Mouse (Mus musculus) CH12.LX (cell line): ENCODE results near the gene Scin. TPM values are rescaled to one million over a fixed set of nuclear protein-coding genes. Genes with fewer than 3 reads are reported as not detected.
A peak's percentile ranks its signal among the peaks of the same experiment; 100 is the strongest.

Experiments
- DNase-seq: peaks from one replicate; pipeline ENCODE4 v3.0.0-alpha.2; 2013; ENCODE audit errors: extremely low read depth
- H3K27ac ChIP-seq: 2 replicates; pipeline ENCODE4 v1.5.1; 2012; ENCODE audit warnings: low read depth, mild to moderate bottlenecking, control low read depth, moderate library complexity; ENCODE audit not compliant: insufficient read depth
- H3K27me3 ChIP-seq: replicated peaks from 2 replicates; pipeline ENCODE3; 2012; ENCODE audit warnings: inconsistent platforms
- H3K36me3 ChIP-seq, 2 experiments: replicated peaks in 1 of 2; 2 replicates each; pipeline versions ENCODE3 to v1.6.1; 2012; ENCODE audit warnings: inconsistent platforms in 1 of 2, low read length in 1 of 2, mild to moderate bottlenecking in 1 of 2, mixed read lengths in 1 of 2, moderate library complexity in 1 of 2; ENCODE audit not compliant: control insufficient read depth in 1 of 2, insufficient read depth in 1 of 2
- H3K4me1 ChIP-seq, 2 experiments: 2 replicates each; pipeline ENCODE4 v1.6.1; 2012; ENCODE audit warnings: inconsistent platforms in 1 of 2, moderate library complexity in 1 of 2; ENCODE audit not compliant: insufficient read depth in 2 of 2, control insufficient read depth in 1 of 2
- H3K4me2 ChIP-seq: 2 replicates; pipeline ENCODE4 v1.6.1; 2012; ENCODE audit warnings: low read depth, mild to moderate bottlenecking, control low read depth; ENCODE audit not compliant: poor library complexity, insufficient read depth, severe bottlenecking
- H3K4me3 ChIP-seq, 3 experiments: fragments of 150-350 bp in 1 of 3; sonication (generic) in 1 of 3; replicated peaks in 1 of 3; 2 replicates each; pipeline versions ENCODE3 to v1.5.1; 2011 to 2012; ENCODE audit warnings: low read depth in 2 of 3, low read length in 2 of 3, mild to moderate bottlenecking in 2 of 3, moderate library complexity in 2 of 3, control low read depth in 1 of 3, improper control_type of control experiment in 1 of 3, inconsistent platforms in 1 of 3, mixed read lengths in 1 of 3; ENCODE audit not compliant: poor library complexity in 1 of 3
- H3K79me2 ChIP-seq: replicated peaks from 2 replicates; pipeline ENCODE4 v1.6.1; 2012; ENCODE audit warnings: mild to moderate bottlenecking, moderate library complexity; ENCODE audit not compliant: control insufficient read depth, poor library complexity, insufficient read depth, severe bottlenecking; ENCODE audit errors: extremely low read depth
- H3K9ac ChIP-seq: 2 replicates; pipeline ENCODE4 v1.6.1; 2012; ENCODE audit warnings: low read depth, mild to moderate bottlenecking, control low read depth, moderate library complexity; ENCODE audit not compliant: insufficient read depth
- H3K9me3 ChIP-seq: replicated peaks from 2 replicates; pipeline ENCODE3; 2012; ENCODE audit warnings: low read length, inconsistent platforms, mixed read lengths
- BHLHE40 ChIP-seq: IDR thresholded peaks from 2 replicates; pipeline ENCODE4 v1.6.1; 2011; ENCODE audit warnings: mild to moderate bottlenecking, low read depth, low read length, improper control_type of control experiment
- CTCF ChIP-seq, 2 experiments: IDR thresholded peaks in 1 of 2; conservative IDR thresholded peaks in 1 of 2; 2 replicates each; pipeline ENCODE4 v1.5.1; 2011 to 2012; ENCODE audit warnings: low read depth in 2 of 2, low read length in 2 of 2, improper control_type of control experiment in 1 of 2, inconsistent platforms in 1 of 2, mild to moderate bottlenecking in 1 of 2, moderate library complexity in 1 of 2
- E2F4 ChIP-seq: IDR thresholded peaks from 2 replicates; pipeline ENCODE4 v1.6.1; 2011; ENCODE audit warnings: low read depth, low read length, improper control_type of control experiment; ENCODE audit not compliant: insufficient replicate concordance
- ELF1 ChIP-seq: IDR thresholded peaks from 2 replicates; pipeline ENCODE4 v1.6.1; 2014; ENCODE audit warnings: low read depth, mild to moderate bottlenecking, inconsistent platforms, low read length, improper control_type of control experiment
- ETS1 ChIP-seq: conservative IDR thresholded peaks from 2 replicates; pipeline ENCODE4 v1.6.1; 2012; ENCODE audit warnings: low read depth, mild to moderate bottlenecking, inconsistent platforms, low read length, improper control_type of control experiment, moderate library complexity
- GABPA ChIP-seq: IDR thresholded peaks from 2 replicates; pipeline ENCODE4 v1.6.1; 2012; ENCODE audit warnings: low read depth, low read length, improper control_type of control experiment, inconsistent platforms; ENCODE audit not compliant: insufficient replicate concordance
- HCFC1 ChIP-seq: IDR thresholded peaks from 2 replicates; pipeline ENCODE4 v1.6.1; 2012; ENCODE audit warnings: low read depth, mild to moderate bottlenecking, inconsistent platforms, low read length, improper control_type of control experiment
- IRF4 ChIP-seq: IDR thresholded peaks from 2 replicates; pipeline ENCODE4 v1.6.1; 2014; ENCODE audit warnings: low read depth, mild to moderate bottlenecking, inconsistent platforms, low read length, improper control_type of control experiment
- JUND ChIP-seq: conservative IDR thresholded peaks from 2 replicates; pipeline ENCODE4 v1.6.1; 2011; ENCODE audit warnings: low read depth, low read length, improper control_type of control experiment
- MAZ ChIP-seq: IDR thresholded peaks from 2 replicates; pipeline ENCODE4 v1.6.1; 2012; ENCODE audit warnings: low read depth, mild to moderate bottlenecking, inconsistent platforms, low read length, improper control_type of control experiment, moderate library complexity
- RAD21 ChIP-seq: IDR thresholded peaks from 2 replicates; pipeline ENCODE4 v1.6.1; 2011; ENCODE audit warnings: low read depth, mild to moderate bottlenecking, low read length, improper control_type of control experiment, moderate library complexity
- RCOR1 ChIP-seq: conservative IDR thresholded peaks from 2 replicates; pipeline ENCODE4 v1.6.1; 2012; ENCODE audit warnings: low read depth, mild to moderate bottlenecking, inconsistent platforms, low read length, improper control_type of control experiment
- SIN3A ChIP-seq: IDR thresholded peaks from 2 replicates; pipeline ENCODE4 v1.6.1; 2012; ENCODE audit warnings: low read length, improper control_type of control experiment, inconsistent platforms
- SMC3 ChIP-seq: IDR thresholded peaks from 2 replicates; pipeline ENCODE4 v1.6.1; 2011; ENCODE audit warnings: low read depth, low read length, improper control_type of control experiment
- TCF12 ChIP-seq: IDR thresholded peaks from 2 replicates; pipeline ENCODE4 v1.6.1; 2014; ENCODE audit warnings: low read depth, mild to moderate bottlenecking, inconsistent platforms, low read length, improper control_type of control experiment
- ZC3H11A ChIP-seq: IDR thresholded peaks from 2 replicates; pipeline ENCODE4 v1.6.1; 2012; ENCODE audit warnings: low read depth, mild to moderate bottlenecking, inconsistent platforms, low read length, improper control_type of control experiment
- ZKSCAN1 ChIP-seq: IDR thresholded peaks from 2 replicates; pipeline ENCODE4 v1.6.1; 2012; ENCODE audit warnings: low read depth, inconsistent platforms, low read length, improper control_type of control experiment, borderline replicate concordance
- ZMIZ1 ChIP-seq: IDR thresholded peaks from 2 replicates; pipeline ENCODE4 v1.6.1; 2012; ENCODE audit warnings: low read depth, mild to moderate bottlenecking, inconsistent platforms, low read length, improper control_type of control experiment
- ZNF384 ChIP-seq: IDR thresholded peaks from 2 replicates; pipeline ENCODE4 v1.6.1; 2012; ENCODE audit warnings: low read depth, low read length, improper control_type of control experiment, inconsistent platforms
- dilution Hi-C: fragments of 300-500 bp; cut with MboI; formaldehyde crosslinking; loops from 2 replicates; pipeline ENCODE4 v1.14.3; 2020; ENCODE audit warnings: low sequenced_read_pairs; ENCODE audit not compliant: extremely low pct_unique_long_range_greater_than_20kb, extremely low pct_ligation_motif_present
- in situ Hi-C: fragments of 300-500 bp; cut with MboI; formaldehyde crosslinking; loops from 3 replicates; pipeline ENCODE4 v1.14.3; 2019; ENCODE audit warnings: low sequenced_read_pairs, low pct_ligation_motif_present, low pct_unique_long_range_greater_than_20kb, mixed read lengths
- polyA plus RNA-seq: library from polyadenylated mRNA; unstranded; fragments of >175 nt; gene quantifications from 2 replicates; pipeline ENCODE4 v1.2.1, GENCODE M21; 2012; ENCODE audit warnings: low read depth; ENCODE audit not compliant: insufficient read length
- total RNA-seq, 2 experiments: library from RNA; depleted of rRNA; stranded (reverse); fragments of 300-350 nt in 1 of 2; fragments of >200 nt in 1 of 2; gene quantifications; 2 replicates each; pipeline ENCODE4 v1.2.3; 2012 to 2014

The Scin gene
- total RNA-seq (2012; rRNA removed): 0.04 TPM in 1 of 2 replicates, not detected in the other
- total RNA-seq (2014; rRNA removed): not detected in 2 replicates
- polyA plus RNA-seq: not detected in 2 replicates

GRCm38 (mm10) chr12:40133573-40134271 is at the start of gene Scin:
TSS of gene Scin (minus strand) at chr12:40134228.
- Histone ChIP-seq H3K9me3 (peaks cover 3% of the 10 kb centered on the region), H3K4me1 (no peaks in the 10 kb centered on the region), H3K4me3 (no peak within 1 kb of the TSS), H3K4me2 (no peak within 1 kb of the TSS), H3K27me3 (no peaks in the 10 kb centered on the region), H3K9ac (no peak within 1 kb of the TSS), H3K79me2 (no peaks in the 10 kb centered on the region), H3K27ac (no peak within 1 kb of the TSS), H3K36me3 (no peaks in the 10 kb centered on the region)
- in situ Hi-C loops: no loop called here
- DNase-seq: no peak
- dilution Hi-C loops: no loop called here
- TF ChIP-seq GABPA (no peak), JUND (no peak), ZMIZ1 (no peak), ZC3H11A (no peak), E2F4 (no peak), ZKSCAN1 (no peak), RAD21 (no peak), SIN3A (no peak)

GRCm38 (mm10) chr12:40177089-40177488 is 43.1 kb upstream of the Scin start:
- Histone ChIP-seq H3K9ac (no peak overlapping the region), H3K4me1 (no peaks in the 10 kb centered on the region), H3K27ac (no peak overlapping the region), H3K27me3 (no peaks in the 10 kb centered on the region), H3K79me2 (no peaks in the 10 kb centered on the region)
- TF ChIP-seq MAZ (0 out of 2 replicates have a peak, but pooled peaks have one; percentile 34), TCF12 (peak; percentile 19; the same call in 1 of the 2 replicates), IRF4 (0 out of 2 replicates have a peak, but pooled peaks have one; percentile 14), E2F4 (no peak), ELF1 (0 out of 2 replicates have a peak, but pooled peaks have one; percentile 17), RCOR1 (no peak), ZNF384 (no peak), RAD21 (peak; percentile 41), CTCF (conservative IDR thresholded peaks at IDR 0.05 in 1 of 2, IDR thresholded peaks at IDR 0.05 in 1 of 2; ENCODE audit: low read depth in 2 of 2, low read length in 2 of 2) (peak; percentile 49 to 77; a peak in 3 of 4 replicates), ETS1 (no peak), HCFC1 (no peak), BHLHE40 (no peak), SMC3 (peak; percentile 78)
- TF ChIP-seq, all 38 proteins: peak for 7
- H3K4me3 ChIP-seq: no peak overlapping the region
- no peaks in the 10 kb centered on the region for H3K36me3 ChIP-seq
- dilution Hi-C loops: no loop called here
- DNase-seq: peak; percentile 45
- no peak overlapping the region; the same call in 1 of the 2 replicates for H3K4me2 ChIP-seq
- H3K9me3 ChIP-seq: peaks cover 3% of the 10 kb centered on the region
- in situ Hi-C loops: loop anchor here (5.0 kb wide), 1 partner anchor 650 kb away; no protein-coding TSS in a partner anchor
